Mouse (Mus musculus) erythroblast, embryonic 14.5 days (primary cell): ENCODE results near the gene Erp27.

Experiments used
- GATA1 ChIP-seq: IDR thresholded peaks from 2 replicates; pipeline ENCODE4 v1.6.1; 2012; ENCODE audit warnings: low read length, inconsistent platforms, mixed read lengths
- TAL1 ChIP-seq: IDR thresholded peaks from 3 replicates; pipeline ENCODE4 v1.6.1; 2012; ENCODE audit warnings: low read length, inconsistent platforms, mixed read lengths

- TF ChIP-seq GATA1 (no peak), TAL1 (no peak)
Measured at GRCm38 (mm10) chr6:136925049-136925448, 3.1 kb upstream of the Erp27 start.
